Mouse (Mus musculus) limb, embryonic 12.5 days (tissue): ENCODE measurements around the gene Gsdma. TPM values are rescaled to one million over a fixed set of nuclear protein-coding genes. Genes with fewer than 3 reads are reported as not detected.
"Not testable (repeated sequence)": the region's sequence is repeated elsewhere in the genome, so short reads cannot be mapped to it uniquely, and the experiment has no call there.

Experiments
- ATAC-seq: fragments of 200-750 bp; cut with Nextera tagmentation; 2 replicates; pipeline ENCODE4 v1.8.0; 2017; ENCODE audit warnings: low read depth, moderate TSS enrichment; ENCODE audit not compliant: insufficient number of reproducible peaks, insufficient read depth, low FRiP score, low TSS enrichment
- H3K27ac ChIP-seq: fragments of 300-500 bp; sonication (generic); 2 replicates; pipeline ENCODE4 v1.5.1; 2016; ENCODE audit warnings: mild to moderate bottlenecking, moderate library complexity
- H3K27me3 ChIP-seq: fragments of 300-500 bp; sonication (generic); 2 replicates; pipeline ENCODE4 v1.6.1; 2016; ENCODE audit warnings: mild to moderate bottlenecking, moderate library complexity
- H3K36me3 ChIP-seq: fragments of 300-500 bp; sonication (generic); 2 replicates; pipeline ENCODE4 v1.6.1; 2016; ENCODE audit warnings: mild to moderate bottlenecking, moderate library complexity
- H3K4me1 ChIP-seq: fragments of 300-500 bp; sonication (generic); replicated peaks from 2 replicates; pipeline ENCODE4 v1.6.1; 2016
- H3K4me2 ChIP-seq: fragments of 300-500 bp; sonication (generic); 2 replicates; pipeline ENCODE4 v1.6.1; 2016; ENCODE audit warnings: mild to moderate bottlenecking, moderate library complexity
- H3K4me3 ChIP-seq: fragments of 300-500 bp; sonication (generic); replicated peaks from 2 replicates; pipeline ENCODE4 v1.5.1; 2016; ENCODE audit warnings: mild to moderate bottlenecking
- H3K9ac ChIP-seq: fragments of 300-500 bp; sonication (generic); replicated peaks from 2 replicates; pipeline ENCODE4 v1.6.1; 2016; ENCODE audit warnings: mild to moderate bottlenecking, moderate library complexity
- H3K9me3 ChIP-seq: fragments of 300-500 bp; sonication (generic); 2 replicates; pipeline ENCODE4 v1.6.1; 2016; ENCODE audit warnings: mild to moderate bottlenecking, moderate library complexity
- WGBS: fragments of 180-500 bp; shearing (Covaris S2); methylation state at CpG from one replicate; pipeline ENCODE4 v1.1.7; 2016; 5-methylcytosine and 5-hydroxymethylcytosine counted together
- polyA plus RNA-seq: library from polyadenylated mRNA; unstranded; fragments of >200 nt; fragmentation: Nextera tagmentation; extraction: Ambion mirVana; gene quantifications from 2 replicates; pipeline ENCODE4 v1.2.1, GENCODE M21; 2016

Gsdma gene
- polyA plus RNA-seq, 1 experiment from 2014 or later, result not detected

GRCm38 (mm10) chr11:98711046-98711434, 46.9 kb downstream of the Gsdma start:
- peaks cover 96% of the 10 kb centered on the region for H3K36me3 ChIP-seq
- H3K9ac ChIP-seq, result no peak overlapping the region
- ATAC-seq, result no peak
- H3K27me3 ChIP-seq, result no peaks in the 10 kb centered on the region
- H3K27ac ChIP-seq, result no peak overlapping the region
- H3K4me2 ChIP-seq, result no peak overlapping the region
- no peaks in the 10 kb centered on the region for H3K4me1 ChIP-seq
- H3K9me3 ChIP-seq, result no peaks in the 10 kb centered on the region
- 76% methylated on average over 4 of the region's 4 CpGs for WGBS
- H3K4me3 ChIP-seq, result no peak overlapping the region

- 92% methylated on average over 6 of the region's 6 CpGs for WGBS
- H3K27me3 ChIP-seq, H3K4me2 ChIP-seq, H3K4me3 ChIP-seq, H3K27ac ChIP-seq, H3K9ac ChIP-seq, ATAC-seq, H3K9me3 ChIP-seq, H3K4me1 ChIP-seq: not testable (repeated sequence)
- peaks cover 96% of the 10 kb centered on the region for H3K36me3 ChIP-seq
Observed at GRCm38 (mm10) chr11:98712009-98712408, 47.9 kb downstream of the Gsdma start.

GRCm38 (mm10) chr11:98713703-98714102, 49.6 kb downstream of the Gsdma start:
- WGBS, result 84% methylated on average over 12 of the region's 12 CpGs
- Histone ChIP-seq H3K27me3 (no peaks in the 10 kb centered on the region), H3K27ac (no peak overlapping the region), H3K4me1 (peaks cover 5% of the 10 kb centered on the region; the same call in 1 of the 2 replicates), H3K36me3 (peaks cover 93% of the 10 kb centered on the region), H3K9me3 (no peaks in the 10 kb centered on the region), H3K4me3 (no peak overlapping the region), H3K9ac (no peak overlapping the region), H3K4me2 (no peak overlapping the region)
- no peak for ATAC-seq

GRCm38 (mm10) chr11:98715946-98716345, 51.8 kb downstream of the Gsdma start:
- Histone ChIP-seq H3K4me1 (peaks cover 5% of the 10 kb centered on the region; the same call in 1 of the 2 replicates), H3K4me2 (no peak overlapping the region), H3K9me3 (no peaks in the 10 kb centered on the region), H3K27me3 (no peaks in the 10 kb centered on the region), H3K9ac (no peak overlapping the region), H3K4me3 (no peak overlapping the region), H3K27ac (no peak overlapping the region), H3K36me3 (peaks cover 83% of the 10 kb centered on the region)
- ATAC-seq, result no peak
- 95% methylated on average over 8 of the region's 9 CpGs for WGBS

- Histone ChIP-seq H3K4me2 (no peak overlapping the region), H3K27ac (no peak overlapping the region), H3K4me3 (no peak overlapping the region), H3K27me3 (no peaks in the 10 kb centered on the region), H3K4me1 (peaks cover 16% of the 10 kb centered on the region), H3K9me3 (no peaks in the 10 kb centered on the region), H3K9ac (no peak overlapping the region), H3K36me3 (peaks cover 67% of the 10 kb centered on the region)
- ATAC-seq, result no peak
- WGBS, result 25% methylated on average over 13 of the region's 13 CpGs
Observed at GRCm38 (mm10) chr11:98717904-98718303, 53.8 kb downstream of the Gsdma start.

- Histone ChIP-seq H3K27me3 (no peaks in the 10 kb centered on the region), H3K36me3 (peaks cover 56% of the 10 kb centered on the region), H3K4me3 (no peak overlapping the region), H3K4me1 (peaks cover 16% of the 10 kb centered on the region), H3K9ac (no peak overlapping the region), H3K9me3 (no peaks in the 10 kb centered on the region), H3K4me2 (no peak overlapping the region), H3K27ac (no peak overlapping the region)
- 75% methylated on average over 2 of the region's 2 CpGs for WGBS
- ATAC-seq, result no peak
Observed at GRCm38 (mm10) chr11:98720756-98721155, 56.6 kb downstream of the Gsdma start.

- H3K27me3 ChIP-seq, result no peaks in the 10 kb centered on the region
- H3K4me1 ChIP-seq, result peaks cover 16% of the 10 kb centered on the region
- H3K9ac ChIP-seq, result no peak overlapping the region
- no peak for ATAC-seq
- H3K9me3 ChIP-seq, result no peaks in the 10 kb centered on the region
- peak overlapping the region; percentile 62 for H3K27ac ChIP-seq
- no peak overlapping the region for H3K4me3 ChIP-seq
- H3K36me3 ChIP-seq, result peaks cover 56% of the 10 kb centered on the region
- WGBS, result 49% methylated on average over 24 of the region's 24 CpGs
- H3K4me2 ChIP-seq, result peak overlapping the region; percentile 0; the same call in 1 of the 2 replicates
Observed at GRCm38 (mm10) chr11:98721458-98722226, 57.5 kb downstream of the Gsdma start.

- 82% methylated on average over 7 of the region's 7 CpGs for WGBS
- H3K36me3 ChIP-seq, result peaks cover 57% of the 10 kb centered on the region
- H3K27ac ChIP-seq, result no peak overlapping the region
- no peak for ATAC-seq
- no peaks in the 10 kb centered on the region for H3K9me3 ChIP-seq
- no peak overlapping the region for H3K4me3 ChIP-seq
- peaks cover 13% of the 10 kb centered on the region for H3K4me1 ChIP-seq
- no peak overlapping the region for H3K9ac ChIP-seq
- H3K4me2 ChIP-seq, result no peak overlapping the region
- H3K27me3 ChIP-seq, result no peaks in the 10 kb centered on the region
Observed at GRCm38 (mm10) chr11:98723098-98723497, 58.9 kb downstream of the Gsdma start.

GRCm38 (mm10) chr11:98725926-98726506, 61.9 kb downstream of the Gsdma start:
- no peak for ATAC-seq
- peaks cover 39% of the 10 kb centered on the region for H3K36me3 ChIP-seq
- 93% methylated on average over 15 of the region's 15 CpGs for WGBS

More at GRCm38 (mm10) chr11:98725926-98726506, 61.9 kb downstream of the Gsdma start:
- Histone ChIP-seq H3K9me3 (no peaks in the 10 kb centered on the region), H3K27me3 (no peaks in the 10 kb centered on the region), H3K9ac (no peak overlapping the region), H3K4me3 (no peak overlapping the region), H3K4me2 (no peak overlapping the region), H3K27ac (no peak overlapping the region), H3K4me1 (peaks cover 16% of the 10 kb centered on the region)
